Mouse (Mus musculus): ENCODE measurements at regions not wholly inside any gene's neighbourhood (a gene's known extent, or its start where the extent isn't known, plus 50 kb on each side); places are given as distances from the start of the nearest gene placed in this dataset.

DNA sequence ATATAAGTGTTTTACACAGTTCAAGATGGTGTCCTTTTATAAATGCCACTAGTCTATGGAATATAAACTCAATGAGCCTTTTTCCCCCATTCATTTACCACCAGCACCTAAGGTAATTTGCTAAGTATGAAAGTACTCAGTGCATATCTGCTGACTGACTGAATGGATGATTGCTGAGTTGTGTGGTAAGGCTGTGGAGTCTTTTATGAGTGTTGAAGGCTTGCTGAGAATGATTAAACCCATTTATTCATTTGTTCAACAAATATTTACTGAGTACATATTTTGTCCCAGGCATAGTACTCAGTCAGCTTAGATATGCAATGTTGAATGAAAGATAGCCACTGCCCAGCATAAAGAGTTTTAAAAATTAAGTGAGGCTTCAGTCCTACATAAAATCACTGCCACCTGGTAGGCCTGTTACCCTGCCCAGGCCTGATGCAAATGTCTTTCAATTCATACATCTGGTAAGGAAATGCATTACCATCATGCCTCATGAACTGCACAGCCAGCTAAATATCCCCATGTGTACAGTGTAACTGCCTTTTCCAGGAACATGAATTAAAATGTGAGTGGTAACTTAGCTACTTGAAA is 71.5 kb downstream of the Npy1r start:
- DNase-seq (ENCODE audit: low spot score), result no peak
- Histone ChIP-seq H3K27me3 (ENCODE audit: control insufficient read depth, insufficient read depth, low read length) (no peaks in the 10 kb centered on the region), H3K9me3 (replicated peaks; ENCODE audit: control insufficient read depth, low read length) (no peaks in the 10 kb centered on the region), H3K36me3 (replicated peaks; ENCODE audit: control insufficient read depth, insufficient read depth, low read length) (no peaks in the 10 kb centered on the region), H3K4me2 (ENCODE audit: low read depth, low read length) (no peak overlapping the region), H3K4me3 (ENCODE audit: low read depth, low read length) (no peak overlapping the region), H3K9ac (replicated peaks; ENCODE audit: low read depth, low read length) (no peak overlapping the region), H3K27ac (ENCODE audit: low read depth) (no peak overlapping the region), H3K4me1 (ENCODE audit: control insufficient read depth, insufficient read depth) (no peaks in the 10 kb centered on the region)
- ATAC-seq (ENCODE audit: insufficient read depth, low read depth), result no peak
- no peak for TF ChIP-seq EP300 (IDR thresholded peaks at IDR 0.05; ENCODE audit: low read depth)
- no peak for TF ChIP-seq CTCF (IDR thresholded peaks at IDR 0.05; ENCODE audit: low read depth)

DNA sequence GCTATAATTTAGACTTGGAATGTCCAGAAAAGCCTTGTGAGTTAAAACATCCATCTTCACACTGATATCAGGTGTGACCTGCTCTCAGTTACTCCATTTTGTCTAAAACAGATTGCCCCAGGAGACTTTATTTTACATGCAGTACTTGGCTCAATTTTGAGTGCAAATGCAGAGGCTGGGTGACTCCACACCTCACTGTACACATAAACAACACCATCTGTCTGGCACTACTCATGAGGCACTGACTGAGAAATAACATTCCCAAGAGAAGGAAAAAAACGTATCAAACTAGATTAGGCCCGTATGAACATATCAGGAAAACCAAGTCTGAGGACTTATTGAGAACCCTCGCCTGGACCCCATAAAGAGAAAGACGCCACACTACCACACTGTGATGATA is 74.1 kb downstream of the Npy1r start:
- Histone ChIP-seq H3K4me2 (ENCODE audit: low read depth, low read length) (no peak overlapping the region), H3K9ac (replicated peaks; ENCODE audit: low read depth, low read length) (no peak overlapping the region), H3K4me3 (ENCODE audit: low read depth, low read length) (no peak overlapping the region), H3K36me3 (replicated peaks; ENCODE audit: control insufficient read depth, insufficient read depth, low read length) (no peaks in the 10 kb centered on the region), H3K27ac (ENCODE audit: low read depth) (no peak overlapping the region), H3K27me3 (ENCODE audit: control insufficient read depth, insufficient read depth, low read length) (no peaks in the 10 kb centered on the region), H3K4me1 (ENCODE audit: control insufficient read depth, insufficient read depth) (no peaks in the 10 kb centered on the region), H3K9me3 (replicated peaks; ENCODE audit: control insufficient read depth, low read length) (no peaks in the 10 kb centered on the region)
- DNase-seq (ENCODE audit: low spot score) (no peak), ATAC-seq (ENCODE audit: insufficient read depth, low read depth) (no peak)
- TF ChIP-seq EP300 (IDR thresholded peaks at IDR 0.05; ENCODE audit: low read depth), result no peak
- TF ChIP-seq CTCF (IDR thresholded peaks at IDR 0.05; ENCODE audit: low read depth), result no peak
- WGBS, result 66% methylated on average over 4 of the region's 4 CpGs

DNA sequence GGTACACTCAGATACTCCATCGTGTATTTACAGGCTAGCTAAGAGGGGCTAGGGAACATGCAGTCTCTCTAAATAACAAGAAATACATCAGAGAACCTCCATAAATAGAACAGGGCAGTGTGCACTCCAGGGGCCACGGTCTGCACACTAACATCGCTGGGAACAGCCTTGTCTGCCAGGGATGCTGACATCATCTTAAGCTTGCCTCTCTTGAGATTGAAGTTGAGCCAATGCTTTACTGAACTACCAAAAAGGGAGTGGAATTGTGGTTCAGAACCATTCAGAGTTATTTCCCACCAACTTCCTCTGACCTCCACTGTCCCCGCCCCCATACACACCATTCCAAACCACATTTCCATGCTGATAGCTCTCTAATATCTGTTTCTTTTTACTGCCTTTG is 75.7 kb downstream of the Npy1r start:
- ATAC-seq (ENCODE audit: insufficient read depth, low read depth), result peak; percentile 92
- no peak overlapping the region for H3K9ac ChIP-seq (replicated peaks; ENCODE audit: low read depth, low read length)
- peak overlapping the region; percentile 6; the same call in 1 of the 2 replicates for H3K4me2 ChIP-seq (ENCODE audit: low read depth, low read length)

DNA sequence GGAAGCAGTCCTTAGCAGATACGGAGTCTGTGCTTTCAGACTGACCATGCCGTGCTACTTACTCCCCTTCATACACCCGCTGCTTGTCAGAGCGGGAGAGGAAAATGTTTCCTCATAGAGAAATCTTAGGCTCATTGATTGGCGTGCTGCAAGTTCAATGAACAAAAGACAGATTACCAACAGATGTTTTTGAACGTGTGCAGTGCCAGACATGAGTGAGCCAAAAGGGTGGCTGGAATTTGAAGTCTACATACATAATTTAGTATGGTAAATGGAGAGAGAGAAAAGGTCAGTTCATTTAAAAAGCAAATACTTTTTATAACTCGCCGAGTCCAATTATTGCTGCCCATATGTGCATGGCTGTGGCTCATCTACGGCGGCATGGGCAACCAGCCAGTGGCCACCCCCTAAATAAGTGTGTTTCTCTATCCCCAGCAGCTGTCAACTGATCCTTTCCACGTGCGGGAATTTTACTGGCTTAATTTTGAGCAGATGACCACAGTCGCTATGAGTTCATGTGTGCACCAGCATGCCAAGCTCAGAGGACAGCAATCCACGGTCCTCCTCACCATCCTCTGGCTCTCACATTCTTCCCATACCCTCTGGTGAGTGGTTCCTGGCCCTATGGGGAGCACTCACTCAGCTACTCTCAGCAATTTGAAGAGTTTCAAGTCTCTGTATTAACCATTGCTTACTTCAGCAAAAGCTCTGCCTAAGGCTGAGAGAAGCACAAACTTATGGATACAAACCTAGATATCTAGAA is 80.3 kb downstream of the Npy1r start:
- H3K4me2 ChIP-seq (ENCODE audit: low read depth, low read length), result no peak overlapping the region
- no peak for TF ChIP-seq EP300 (IDR thresholded peaks at IDR 0.05; ENCODE audit: low read depth)
- no peak for TF ChIP-seq CTCF (IDR thresholded peaks at IDR 0.05; ENCODE audit: low read depth)
- no peak for ATAC-seq (ENCODE audit: insufficient read depth, low read depth)

More for the DNA sequence above, 75.7 kb downstream of the Npy1r start:
- no peaks in the 10 kb centered on the region for H3K9me3 ChIP-seq (replicated peaks; ENCODE audit: control insufficient read depth, low read length)
- WGBS, result 18% methylated on average over 4 of the region's 4 CpGs
- no peaks in the 10 kb centered on the region for H3K36me3 ChIP-seq (replicated peaks; ENCODE audit: control insufficient read depth, insufficient read depth, low read length)
- TF ChIP-seq CTCF (IDR thresholded peaks at IDR 0.05; ENCODE audit: low read depth) (no peak), EP300 (IDR thresholded peaks at IDR 0.05; ENCODE audit: low read depth) (no peak; the same call in 1 of the 2 replicates)
- DNase-seq (ENCODE audit: low spot score), result peak; percentile 83
- H3K4me3 ChIP-seq (ENCODE audit: low read depth, low read length), result no peak overlapping the region
- H3K27ac ChIP-seq (ENCODE audit: low read depth), result peak overlapping the region; percentile 81
- no peaks in the 10 kb centered on the region for H3K27me3 ChIP-seq (ENCODE audit: control insufficient read depth, insufficient read depth, low read length)
- no peaks in the 10 kb centered on the region for H3K4me1 ChIP-seq (ENCODE audit: control insufficient read depth, insufficient read depth)

DNA sequence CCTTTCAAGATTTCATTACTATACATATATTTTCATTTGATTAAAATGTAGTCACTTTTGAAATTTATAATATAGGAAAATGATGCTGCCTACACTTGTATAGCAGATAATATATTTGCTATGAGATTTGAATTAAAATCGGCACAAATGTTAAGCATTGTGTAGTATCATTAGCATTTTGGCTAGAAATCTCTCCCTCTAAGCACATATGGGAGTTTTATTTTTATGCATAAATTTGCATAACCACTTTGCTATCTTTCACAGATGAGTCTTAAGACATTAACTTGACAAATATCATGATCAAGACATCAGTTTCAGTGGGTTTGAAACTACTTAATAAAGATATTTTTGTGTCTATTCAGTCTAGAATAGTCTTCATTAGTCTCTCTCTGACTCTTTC is 80.4 kb upstream of the Naf1 start:
- no peak for DNase-seq (ENCODE audit: low spot score)
- 86% methylated on average over 1 of the region's 1 CpGs for WGBS
- H3K9ac ChIP-seq (replicated peaks; ENCODE audit: low read depth, low read length), result no peak overlapping the region

More for the DNA sequence above, 80.3 kb downstream of the Npy1r start:
- 67% methylated on average over 14 of the region's 14 CpGs for WGBS
- Histone ChIP-seq H3K9me3 (replicated peaks; ENCODE audit: control insufficient read depth, low read length) (no peaks in the 10 kb centered on the region), H3K36me3 (replicated peaks; ENCODE audit: control insufficient read depth, insufficient read depth, low read length) (no peaks in the 10 kb centered on the region), H3K4me1 (ENCODE audit: control insufficient read depth, insufficient read depth) (no peaks in the 10 kb centered on the region), H3K4me3 (ENCODE audit: low read depth, low read length) (no peak overlapping the region), H3K27ac (ENCODE audit: low read depth) (no peak overlapping the region), H3K27me3 (ENCODE audit: control insufficient read depth, insufficient read depth, low read length) (no peaks in the 10 kb centered on the region), H3K9ac (replicated peaks; ENCODE audit: low read depth, low read length) (no peak overlapping the region)
- no peak for DNase-seq (ENCODE audit: low spot score)

More for the DNA sequence above, 80.4 kb upstream of the Naf1 start:
- Histone ChIP-seq H3K27ac (ENCODE audit: low read depth) (no peak overlapping the region), H3K36me3 (replicated peaks; ENCODE audit: control insufficient read depth, insufficient read depth, low read length) (no peaks in the 10 kb centered on the region), H3K4me3 (ENCODE audit: low read depth, low read length) (no peak overlapping the region), H3K4me1 (ENCODE audit: control insufficient read depth, insufficient read depth) (no peaks in the 10 kb centered on the region), H3K9me3 (replicated peaks; ENCODE audit: control insufficient read depth, low read length) (no peaks in the 10 kb centered on the region), H3K27me3 (ENCODE audit: control insufficient read depth, insufficient read depth, low read length) (no peaks in the 10 kb centered on the region), H3K4me2 (ENCODE audit: low read depth, low read length) (no peak overlapping the region)
- ATAC-seq (ENCODE audit: insufficient read depth, low read depth), result no peak
- TF ChIP-seq EP300 (IDR thresholded peaks at IDR 0.05; ENCODE audit: low read depth) (no peak), CTCF (IDR thresholded peaks at IDR 0.05; ENCODE audit: low read depth) (no peak)

Data from heart, postnatal 0 days (tissue).